Mouse (Mus musculus): ENCODE results near the gene Tango2.
"Not testable (repeated sequence)": the region's sequence is repeated elsewhere in the genome, so short reads cannot be mapped to it uniquely, and the experiment has no call there.

Tango2 gene

DNA sequence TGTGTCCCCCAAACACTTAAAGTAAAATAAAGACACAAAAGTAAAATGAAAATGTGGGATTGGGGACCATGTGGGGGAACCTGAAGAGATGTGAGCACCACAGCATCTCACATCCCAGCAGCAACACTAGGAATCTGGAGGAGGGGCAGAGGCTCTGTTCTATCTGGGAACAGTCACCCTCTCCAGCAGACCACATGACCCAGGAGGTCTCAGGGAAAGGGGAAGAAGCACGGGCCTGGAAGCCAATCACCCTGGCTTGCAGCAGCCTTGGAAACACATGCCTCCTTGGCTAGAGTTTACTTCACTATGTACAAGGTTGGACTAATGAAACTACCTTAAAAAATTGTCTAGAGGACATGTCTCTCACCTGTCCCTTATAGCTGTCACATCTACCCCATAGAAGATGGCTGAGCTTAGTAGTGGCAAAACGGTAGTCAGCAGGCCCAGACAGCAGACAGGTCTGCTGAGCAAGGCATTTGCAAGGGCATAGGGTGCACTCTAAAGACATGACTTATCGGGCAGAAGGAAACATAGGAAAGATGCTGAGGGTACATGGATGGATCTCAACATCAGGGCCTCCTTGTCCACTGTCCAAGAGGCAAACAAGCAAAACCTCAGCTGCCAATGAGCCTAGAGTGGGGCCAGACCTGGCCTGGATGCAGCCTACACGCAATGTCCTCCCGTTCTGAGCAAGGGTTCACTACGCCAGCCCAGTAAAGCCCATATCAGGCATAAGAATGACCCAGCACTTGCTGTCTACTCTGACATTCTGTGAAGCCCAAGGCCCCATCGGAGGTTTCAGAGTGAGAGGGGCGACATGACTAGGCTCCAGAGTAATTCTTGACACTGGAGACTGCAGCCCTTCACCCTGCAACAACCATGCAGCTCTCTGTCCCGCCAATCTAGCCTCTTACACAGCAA, 5.0 kb downstream of the Tango2 start:
- in situ Hi-C loops (cut with MboI, MseI), result no loop called here

DNA sequence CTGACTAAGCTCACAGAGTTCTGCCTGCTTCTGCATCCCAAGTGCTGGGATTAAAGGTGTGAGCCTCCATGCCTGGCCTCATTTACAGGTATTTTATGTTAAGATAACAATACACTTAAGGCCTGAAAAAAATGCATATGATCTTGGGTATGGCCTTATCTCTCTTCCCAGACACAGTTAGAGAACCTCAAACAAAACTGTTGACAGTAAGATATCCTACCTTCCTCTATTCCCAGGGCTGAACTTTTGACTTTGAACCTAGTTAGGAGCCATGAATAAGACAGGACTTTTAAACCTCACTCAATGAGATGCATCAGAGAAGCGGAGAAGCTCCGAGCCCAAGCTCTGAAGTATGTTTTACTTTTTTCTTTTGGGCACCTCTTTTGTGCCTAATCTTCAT, 5.8 kb downstream of the Tango2 start:
- in situ Hi-C loops (cut with MboI, MseI), result no loop called here

DNA sequence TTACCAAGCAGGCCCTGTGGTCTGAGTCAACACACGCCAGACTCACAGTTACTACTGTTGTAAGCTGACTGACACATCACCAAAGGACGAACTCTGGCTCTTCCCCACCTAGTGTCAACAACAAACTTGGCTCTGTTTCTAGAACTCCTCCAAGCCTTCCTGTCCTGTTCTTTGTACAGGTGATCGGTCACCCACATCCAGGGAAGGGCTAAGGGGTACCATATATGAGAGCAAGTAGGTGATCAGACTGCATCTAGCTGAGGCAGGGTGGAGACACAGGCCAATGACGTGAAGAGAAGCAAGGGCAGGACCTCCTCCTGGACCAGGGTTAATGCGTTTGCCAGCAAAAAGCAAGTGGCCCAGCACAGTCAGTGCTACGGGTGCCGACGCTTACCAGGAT, 6.3 kb downstream of the Tango2 start:
- in situ Hi-C loops (cut with MboI, MseI), result no loop called here

DNA sequence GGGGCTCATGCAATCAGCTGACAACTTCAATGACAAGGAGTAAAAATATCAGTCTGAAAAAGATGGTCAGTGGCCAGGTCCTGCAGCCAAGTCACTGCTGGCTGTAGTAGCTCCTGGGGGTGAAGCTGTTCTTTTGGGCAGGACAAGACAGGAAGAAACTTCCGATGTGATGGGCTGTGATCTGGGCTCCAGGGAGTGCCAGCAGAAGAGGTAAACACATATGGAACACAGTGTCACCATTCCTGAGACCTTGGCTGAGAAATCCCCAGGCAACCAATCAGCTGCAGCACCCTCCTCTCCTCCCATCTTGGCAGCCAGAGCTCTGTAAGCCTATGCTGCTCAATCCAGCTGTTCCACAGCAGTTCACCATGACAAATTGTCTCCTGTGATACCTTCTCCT, 8.0 kb downstream of the Tango2 start:
- in situ Hi-C loops (cut with MboI, MseI), result no loop called here

DNA sequence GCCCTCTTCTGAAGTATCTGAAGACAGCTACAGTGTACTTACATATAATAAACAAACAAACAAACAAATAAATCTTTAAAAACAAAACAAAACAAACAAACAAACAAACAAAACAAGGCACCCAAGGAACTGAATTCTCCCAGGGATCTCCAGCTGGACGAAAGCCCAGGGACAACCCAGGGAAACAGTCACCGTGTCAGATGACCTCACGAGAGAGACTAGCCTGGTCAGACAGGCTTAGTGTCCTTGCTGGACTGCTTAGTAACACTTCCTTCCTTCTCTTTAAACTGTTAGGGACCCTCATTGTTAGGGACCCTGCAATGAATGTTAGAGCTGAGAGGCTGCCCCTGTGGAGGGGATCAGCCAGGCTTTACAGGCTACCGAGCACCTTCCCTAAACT, 10.6 kb downstream of the Tango2 start:
- in situ Hi-C loops (cut with MboI, MseI), result no loop called here

DNA sequence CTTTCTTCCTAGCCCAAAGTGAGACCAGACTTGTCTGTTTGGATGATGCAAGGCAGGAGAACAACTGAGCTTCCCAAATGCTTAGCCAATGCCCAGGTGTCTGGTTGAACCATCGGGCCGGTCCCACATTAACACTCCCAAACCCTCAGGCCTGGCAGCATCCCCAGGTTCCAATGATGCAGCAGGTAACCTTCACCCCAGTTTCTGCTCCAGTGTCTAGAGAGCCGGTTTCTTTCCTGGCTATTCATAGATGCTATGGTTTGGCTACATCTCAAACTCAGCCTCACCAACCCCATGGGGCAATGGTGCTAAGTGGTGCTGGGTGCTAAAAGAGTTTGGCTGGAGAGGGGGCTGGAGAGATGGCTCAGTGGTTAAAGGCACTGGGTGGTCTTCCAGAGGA, 11.9 kb downstream of the Tango2 start:
- in situ Hi-C loops (cut with MboI, MseI), result no loop called here

DNA sequence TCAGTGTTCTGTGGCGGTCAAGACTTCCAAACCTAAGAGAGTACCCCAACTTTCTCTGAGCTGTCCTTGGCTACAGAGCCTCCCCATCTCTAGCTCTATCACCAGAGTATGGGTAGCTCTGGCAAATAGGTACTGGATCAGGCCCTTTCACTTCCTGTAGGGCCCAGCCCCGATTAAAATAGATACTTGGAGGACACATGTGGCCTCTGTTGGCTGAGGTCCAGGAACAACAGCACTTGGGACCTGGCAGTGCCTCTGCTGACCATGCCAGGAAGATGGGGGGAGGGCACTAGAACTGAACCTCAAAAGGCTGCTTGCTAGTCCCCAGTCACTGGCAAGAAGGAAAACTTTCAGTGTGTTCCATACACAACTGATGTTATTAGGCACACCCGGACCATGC, 13.9 kb downstream of the Tango2 start:
- in situ Hi-C loops (cut with MboI, MseI), result no loop called here

DNA sequence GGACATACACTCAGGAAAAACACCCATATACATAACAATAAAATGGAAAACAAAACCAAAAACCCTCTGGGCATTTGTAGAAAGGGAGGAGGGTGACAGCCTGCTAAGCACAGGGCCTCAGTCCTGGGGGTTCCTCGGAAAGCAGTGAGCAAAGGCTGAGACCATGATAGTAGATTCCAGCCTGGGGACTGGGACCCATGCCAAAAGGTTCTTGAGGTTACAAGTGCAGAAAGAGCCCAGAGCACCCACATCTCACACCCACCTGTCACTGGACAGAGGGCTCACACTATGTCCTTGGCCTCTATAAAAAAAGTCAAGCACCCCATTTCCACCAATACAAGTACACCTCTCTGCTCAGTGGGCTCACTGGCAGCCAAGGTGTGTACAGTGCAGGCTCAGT, 19.4 kb downstream of the Tango2 start:
- in situ Hi-C loops (cut with MboI, MseI), result no loop called here

DNA sequence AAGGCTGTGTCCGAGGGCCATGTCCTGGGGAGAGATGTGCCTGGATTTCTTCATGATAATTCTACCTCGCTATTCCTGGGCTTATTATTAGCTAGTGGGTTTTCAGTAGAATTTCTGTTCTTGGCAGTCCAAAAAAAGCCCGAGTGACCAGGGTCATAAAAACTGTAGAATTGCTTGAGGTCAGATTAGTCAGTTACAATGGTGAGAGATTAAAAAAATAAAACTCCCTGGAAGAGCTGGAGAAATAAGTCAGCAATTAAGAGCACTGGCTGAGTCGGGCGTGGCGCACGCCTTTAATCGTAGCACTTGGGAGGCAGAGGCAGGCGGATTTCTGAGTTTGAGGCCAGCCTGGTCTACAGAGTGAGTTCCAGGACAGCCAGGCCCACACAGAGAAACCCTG, 20.0 kb downstream of the Tango2 start:
- in situ Hi-C loops (cut with MboI, MseI), result no loop called here

DNA sequence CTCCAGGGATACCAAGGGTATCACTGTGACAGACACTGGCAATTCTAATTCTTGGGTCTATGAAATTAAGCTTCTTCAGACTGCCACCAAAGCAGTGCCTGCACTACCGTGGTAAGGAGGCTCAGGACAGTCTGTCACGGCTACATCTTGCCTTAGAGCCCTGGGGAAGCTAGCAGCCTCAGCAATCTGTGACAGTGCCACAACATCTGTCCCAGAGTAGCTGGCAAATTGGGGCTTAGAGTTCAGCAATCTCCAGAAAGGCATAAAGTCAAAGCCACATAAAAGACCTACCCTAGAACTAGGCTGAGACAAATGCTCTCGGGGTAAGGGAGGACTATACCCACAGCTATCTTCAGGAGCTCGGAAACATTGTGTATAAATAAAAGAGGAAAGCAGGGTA, 22.2 kb downstream of the Tango2 start:
- in situ Hi-C loops (cut with MboI, MseI), result no loop called here

DNA sequence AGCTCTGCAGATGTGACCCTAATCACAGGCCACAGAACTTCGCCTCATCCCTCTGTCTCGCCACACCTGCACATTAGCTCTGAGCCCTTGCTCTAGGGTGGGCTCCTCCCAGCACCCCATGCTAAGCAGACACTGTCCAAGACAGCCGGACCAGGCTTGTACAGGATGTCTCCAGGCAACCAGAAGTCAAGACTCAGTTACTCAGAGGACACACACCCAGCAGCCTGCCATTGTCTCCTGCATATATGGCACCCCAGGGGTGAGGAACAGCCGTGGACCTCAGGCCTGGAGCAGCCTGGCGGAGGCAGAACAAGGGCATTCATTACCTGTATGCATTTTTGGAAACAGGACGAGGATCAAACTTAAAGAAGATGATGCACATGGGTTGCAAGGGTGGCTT, 23.9 kb downstream of the Tango2 start:
- in situ Hi-C loops (cut with MboI, MseI), result no loop called here

DNA sequence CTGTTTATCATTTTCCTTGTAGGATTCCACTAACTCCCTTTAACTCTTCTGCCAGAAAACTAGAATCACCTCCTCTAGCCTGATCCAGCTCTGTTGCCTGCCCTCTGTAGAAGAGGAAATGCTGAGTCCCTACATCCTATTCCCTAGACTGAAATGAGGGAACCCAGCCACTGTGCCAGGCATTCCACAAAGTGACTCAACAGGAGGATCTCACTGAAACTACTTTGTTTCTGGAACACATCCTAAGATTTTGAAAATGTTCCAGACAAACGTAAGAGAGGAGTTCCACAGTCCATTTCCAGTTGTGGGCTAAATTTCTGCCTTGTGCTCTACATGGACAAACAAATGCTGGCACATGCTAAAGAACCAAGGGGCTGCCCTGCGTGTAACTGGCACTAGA, 24.4 kb downstream of the Tango2 start:
- in situ Hi-C loops (cut with MboI, MseI), result no loop called here

DNA sequence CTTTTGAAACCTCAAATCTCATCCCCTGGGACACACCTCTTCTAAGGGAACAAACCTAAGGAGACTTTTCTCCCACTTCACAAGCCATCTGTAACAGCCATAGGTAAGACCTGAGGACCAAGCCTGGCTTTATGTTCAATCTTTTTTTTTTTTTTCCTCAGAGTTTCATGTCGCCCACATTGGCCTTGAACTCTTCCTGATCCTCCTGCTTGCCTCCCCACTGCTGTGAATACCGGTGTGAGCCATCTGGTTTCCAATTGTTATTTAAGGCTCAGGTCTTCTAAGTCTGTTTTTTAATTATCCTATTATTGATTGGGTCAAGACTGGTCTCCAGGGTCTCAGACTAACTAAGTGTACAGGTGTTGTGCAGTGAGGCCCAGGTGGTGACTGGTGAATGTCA, 26.5 kb downstream of the Tango2 start:
- in situ Hi-C loops (cut with MboI, MseI), result no loop called here

DNA sequence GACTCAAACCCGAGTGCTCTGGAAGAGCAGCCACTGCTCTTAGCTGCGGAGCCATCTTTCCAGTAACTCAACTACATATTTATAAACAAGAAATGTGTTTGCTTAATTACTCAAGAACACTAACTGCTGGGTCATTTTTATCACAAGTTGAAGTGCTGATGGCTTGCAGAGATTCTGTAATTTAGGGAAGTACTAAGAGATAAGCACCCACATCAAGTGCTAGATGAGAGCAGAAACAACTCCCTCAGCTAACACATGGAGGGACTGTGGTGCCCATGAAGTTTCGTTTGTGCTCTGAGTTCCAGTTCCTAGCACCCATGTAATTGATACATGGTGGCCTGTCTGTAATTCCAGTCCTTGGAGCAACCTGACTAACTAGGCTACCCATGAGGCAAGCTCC, 28.9 kb downstream of the Tango2 start:
- in situ Hi-C loops (cut with MboI, MseI), result no loop called here

DNA sequence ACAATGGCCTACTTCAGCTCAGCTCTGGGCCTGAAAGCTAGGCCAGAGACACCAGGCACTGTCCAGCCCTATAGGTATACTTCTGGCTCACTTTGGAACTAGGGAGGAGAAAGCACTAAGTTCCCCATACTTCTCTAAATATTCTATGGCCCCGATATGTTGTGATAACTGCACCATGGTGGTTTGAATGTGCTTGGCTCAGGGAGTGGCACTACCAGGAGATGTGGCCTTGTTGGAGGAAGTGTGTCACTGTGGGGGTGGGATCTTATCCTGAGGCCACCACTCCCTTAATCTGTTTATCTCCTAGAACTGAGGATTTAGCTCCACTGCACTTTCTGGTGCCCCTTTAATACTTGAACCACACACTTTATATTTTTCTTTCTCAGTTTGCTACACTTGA, 39.7 kb downstream of the Tango2 start:
- in situ Hi-C loops (cut with MboI, MseI), result no loop called here

DNA sequence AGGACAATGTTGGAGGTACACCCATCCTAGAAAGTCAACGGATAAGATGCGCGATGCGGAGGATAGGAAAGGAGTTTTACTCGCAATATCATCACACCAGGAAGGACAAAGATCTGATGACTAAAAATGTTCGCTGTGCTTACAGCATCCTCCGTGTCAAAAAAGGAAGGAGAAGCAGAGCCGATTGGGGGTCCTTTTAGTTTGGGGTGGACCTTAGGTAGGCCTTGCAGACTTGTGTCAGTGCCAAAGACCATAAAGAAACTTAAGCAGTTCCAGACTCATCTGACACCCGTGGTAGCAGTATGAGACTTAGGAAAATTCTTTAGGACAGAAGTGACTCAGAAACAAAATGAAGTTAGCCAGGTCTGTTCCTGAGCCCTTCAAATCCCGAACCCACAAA, 58.3 kb downstream of the Tango2 start:
- in situ Hi-C loops (cut with MboI, MseI), result not testable (repeated sequence)

DNA sequence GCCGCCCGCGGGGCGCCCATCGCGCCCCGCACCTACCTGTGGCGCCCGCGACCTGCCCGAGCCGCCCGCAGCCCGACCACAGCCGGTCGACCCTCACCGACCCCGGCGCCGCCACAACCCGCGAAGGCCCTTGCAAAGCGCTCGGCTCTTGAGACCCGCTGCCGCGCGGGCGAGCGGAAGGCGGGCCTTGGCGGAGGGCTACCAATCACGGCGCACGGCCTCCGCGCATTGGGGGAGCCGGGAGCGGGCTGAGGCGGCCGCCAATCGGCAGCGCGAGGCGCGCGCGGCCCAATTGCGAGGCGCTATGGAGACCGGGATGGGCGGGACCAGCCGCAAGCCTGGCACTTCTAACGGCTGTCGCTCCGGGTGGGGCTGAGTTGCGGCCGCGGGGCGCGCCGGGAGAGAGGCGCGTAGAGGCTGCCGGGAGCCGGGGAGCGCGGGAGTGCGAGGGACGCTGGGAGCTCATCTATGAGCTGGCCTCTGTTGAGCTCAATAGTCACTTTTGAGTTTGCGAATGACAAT, 58.8 kb downstream of the Tango2 start, which contains the start of gene Dgcr8:
Gene Dgcr8 (minus strand): TSS at position 180 of the 522 bp plus-strand sequence.
- in situ Hi-C loops (cut with MboI, MseI), result no loop called here

DNA sequence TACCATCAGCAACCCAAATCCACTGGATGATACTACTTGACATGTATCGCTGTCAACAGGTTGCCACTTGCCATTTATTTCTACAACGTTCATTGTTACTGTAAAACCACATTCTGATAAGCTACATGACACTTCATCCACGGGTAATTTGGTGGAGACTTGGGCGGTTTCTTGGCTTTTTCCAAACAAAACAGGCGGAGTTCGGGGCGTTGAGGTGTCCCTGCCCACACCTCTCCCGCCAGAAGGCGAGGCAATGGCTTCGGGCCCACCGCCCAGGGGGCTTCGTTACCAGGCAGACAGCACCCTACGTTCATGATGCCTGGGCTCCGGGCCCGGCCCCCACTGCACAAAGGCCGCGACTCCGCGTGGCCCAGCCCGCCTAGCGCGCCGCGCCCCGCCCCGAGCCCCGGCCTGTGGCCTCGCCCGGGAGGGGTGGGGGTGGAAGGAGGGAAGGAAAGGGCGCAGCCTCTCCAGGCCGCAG, 59.3 kb downstream of the Tango2 start:
- in situ Hi-C loops (cut with MboI, MseI), result no loop called here

DNA sequence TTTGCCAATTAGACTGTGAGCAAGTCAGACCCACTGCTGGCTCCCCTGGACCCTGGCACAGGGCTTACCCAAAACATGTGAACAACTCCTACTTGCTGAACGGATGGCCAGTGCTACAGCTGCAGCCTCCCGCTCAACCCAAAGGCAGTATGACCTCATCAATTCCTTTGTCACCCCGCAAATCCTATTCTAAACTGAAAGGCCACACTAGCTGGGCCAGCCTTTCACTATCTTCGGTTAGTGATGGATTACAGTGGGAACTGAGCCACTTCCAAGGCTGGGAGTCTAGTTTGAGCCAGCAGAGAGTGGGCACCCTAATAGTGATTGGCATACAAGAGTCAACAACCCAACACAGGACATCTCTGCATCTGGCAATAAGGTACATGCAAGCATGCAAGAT, 59.7 kb downstream of the Tango2 start:
- in situ Hi-C loops (cut with MboI, MseI), result no loop called here

DNA sequence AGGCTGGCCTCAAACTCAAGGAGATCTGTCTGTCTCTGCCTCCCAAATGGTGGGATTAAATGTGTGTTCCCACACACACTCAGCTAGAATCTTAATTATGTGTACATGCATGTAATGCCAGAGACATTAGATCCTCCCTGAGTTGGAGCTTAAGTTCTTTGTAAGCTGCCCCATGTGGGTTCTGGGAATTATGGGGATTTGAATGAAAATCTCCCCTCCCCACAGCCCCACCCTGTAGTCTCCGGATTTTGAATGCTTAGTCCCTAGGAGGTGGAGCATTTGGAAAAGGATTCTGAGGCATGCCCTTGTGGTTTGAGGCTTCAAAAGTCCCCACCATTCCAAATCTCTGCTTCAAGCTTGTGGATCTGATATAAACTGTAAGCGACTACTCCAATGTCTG, 72.7 kb downstream of the Tango2 start:
- in situ Hi-C loops (cut with MboI, MseI), result no loop called here

DNA sequence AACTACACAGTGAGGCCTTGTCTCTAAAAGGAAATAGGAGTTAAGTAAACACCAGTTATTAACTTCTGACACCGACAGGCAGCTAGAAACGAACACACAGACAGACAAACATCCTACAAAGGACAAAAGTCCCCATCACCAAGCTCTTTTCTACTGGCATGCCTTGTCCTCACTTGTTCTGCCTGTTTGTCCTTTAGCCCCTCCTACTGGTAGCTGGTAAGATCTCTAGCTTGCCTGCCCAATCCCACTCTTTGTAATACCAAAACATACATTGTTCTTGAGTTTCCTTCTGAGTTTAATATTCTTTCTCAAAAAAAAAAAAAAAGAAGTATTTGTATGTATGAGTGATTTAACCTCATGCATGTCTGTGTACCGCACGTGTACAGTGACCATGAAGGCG, 79.7 kb downstream of the Tango2 start:
- in situ Hi-C loops (cut with MboI, MseI), result no loop called here

DNA sequence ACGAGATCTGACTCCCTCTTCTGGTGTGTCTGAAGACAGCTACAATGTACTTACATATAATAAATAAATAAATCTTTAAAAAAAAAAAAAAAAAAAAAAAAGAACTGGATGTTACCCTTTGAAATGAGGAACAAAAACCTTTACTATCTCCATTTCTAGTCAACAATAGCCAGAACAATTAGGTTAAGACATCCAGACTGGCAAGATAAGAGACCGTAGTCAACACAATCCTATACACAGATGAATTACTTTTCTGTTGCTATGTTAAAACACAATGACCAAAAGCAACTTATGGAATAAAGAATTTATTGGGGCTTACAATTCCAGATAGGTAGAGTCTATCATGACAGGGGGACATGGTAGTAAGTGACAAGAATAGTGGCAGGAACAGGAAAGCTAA, 82.9 kb downstream of the Tango2 start:
- in situ Hi-C loops (cut with MboI, MseI), result no loop called here

DNA sequence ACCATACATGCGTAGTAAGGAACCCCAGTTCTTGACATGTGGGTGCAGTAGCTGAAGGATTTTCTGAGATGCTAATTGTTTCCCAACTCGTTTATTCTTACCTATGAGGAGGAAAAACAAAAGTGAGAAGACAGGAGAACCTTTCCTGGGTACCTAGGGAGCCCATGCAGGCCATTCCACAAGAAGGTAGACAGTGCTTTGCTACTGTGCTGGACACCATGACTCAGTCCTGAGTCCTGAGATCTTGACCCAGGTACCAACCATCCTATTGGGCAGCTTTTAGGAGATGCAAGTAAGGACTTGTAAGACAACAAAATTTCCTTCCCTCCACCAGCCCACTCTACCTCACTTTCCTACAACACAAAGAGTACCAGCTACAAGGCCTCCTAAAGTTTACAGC, 89.7 kb downstream of the Tango2 start, which contains the start of gene Gm49776:
Gene Gm49776 (minus strand): TSS at position 101 of the 400 bp plus-strand sequence.
- in situ Hi-C loops (cut with MboI, MseI), result no loop called here

All from regulatory T cell (primary cell).